Mouse (Mus musculus): ENCODE results near the gene Spred1.
A peak's percentile ranks its signal among the peaks of the same experiment; 100 is the strongest.

The Spred1 gene

GRCm38 (mm10) chr2:117121212-117121983 is at the start of gene Spred1:
Spred1 (plus strand) TSS chr2:117121374.
- peak; percentile 76 for DNase-seq (ENCODE audit: extremely low spot score, low spot score)

GRCm38 (mm10) chr2:117071596-117071995 is 49.6 kb upstream of the Spred1 start:
- DNase-seq (ENCODE audit: extremely low spot score, low spot score) = no peak

GRCm38 (mm10) chr2:117078711-117079110 is 42.5 kb upstream of the Spred1 start:
- no peak for DNase-seq (ENCODE audit: extremely low spot score, low spot score)

- no peak for DNase-seq (ENCODE audit: extremely low spot score, low spot score)
Observed at GRCm38 (mm10) chr2:117079621-117080020, 41.6 kb upstream of the Spred1 start.

GRCm38 (mm10) chr2:117086002-117086765 is 35.0 kb upstream of the Spred1 start:
- no peak for DNase-seq (ENCODE audit: extremely low spot score, low spot score)

GRCm38 (mm10) chr2:117086766-117087457 is 34.3 kb upstream of the Spred1 start:
- DNase-seq (ENCODE audit: extremely low spot score, low spot score) = no peak

GRCm38 (mm10) chr2:117087458-117087820 is 33.7 kb upstream of the Spred1 start:
- DNase-seq (ENCODE audit: extremely low spot score, low spot score) = no peak

GRCm38 (mm10) chr2:117089482-117089881 is 31.7 kb upstream of the Spred1 start:
- no peak for DNase-seq (ENCODE audit: extremely low spot score, low spot score)

GRCm38 (mm10) chr2:117090061-117090460 is 31.1 kb upstream of the Spred1 start:
- DNase-seq (ENCODE audit: extremely low spot score, low spot score) = no peak

- DNase-seq (ENCODE audit: extremely low spot score, low spot score) = no peak
Observed at GRCm38 (mm10) chr2:117092946-117093401, 28.2 kb upstream of the Spred1 start.

GRCm38 (mm10) chr2:117095491-117095890 is 25.7 kb upstream of the Spred1 start:
- DNase-seq (ENCODE audit: extremely low spot score, low spot score) = no peak

GRCm38 (mm10) chr2:117097305-117097704 is 23.9 kb upstream of the Spred1 start:
- no peak for DNase-seq (ENCODE audit: extremely low spot score, low spot score)

GRCm38 (mm10) chr2:117099316-117099715 is 21.9 kb upstream of the Spred1 start:
- no peak for DNase-seq (ENCODE audit: extremely low spot score, low spot score)

GRCm38 (mm10) chr2:117103461-117103860 is 17.7 kb upstream of the Spred1 start:
- no peak for DNase-seq (ENCODE audit: extremely low spot score, low spot score)

GRCm38 (mm10) chr2:117105407-117105806 is 15.8 kb upstream of the Spred1 start:
- no peak for DNase-seq (ENCODE audit: extremely low spot score, low spot score)

GRCm38 (mm10) chr2:117108059-117108458 is 13.1 kb upstream of the Spred1 start:
- DNase-seq (ENCODE audit: extremely low spot score, low spot score) = no peak

GRCm38 (mm10) chr2:117109296-117109695 is 11.9 kb upstream of the Spred1 start:
- no peak for DNase-seq (ENCODE audit: extremely low spot score, low spot score)

GRCm38 (mm10) chr2:117110355-117110866 is 10.8 kb upstream of the Spred1 start:
- no peak for DNase-seq (ENCODE audit: extremely low spot score, low spot score)

- no peak for DNase-seq (ENCODE audit: extremely low spot score, low spot score)
Observed at GRCm38 (mm10) chr2:117113262-117113661, 7.9 kb upstream of the Spred1 start.

GRCm38 (mm10) chr2:117113762-117114161 is 7.4 kb upstream of the Spred1 start:
- DNase-seq (ENCODE audit: extremely low spot score, low spot score) = no peak

- no peak for DNase-seq (ENCODE audit: extremely low spot score, low spot score)
Observed at GRCm38 (mm10) chr2:117118516-117118915, 2.7 kb upstream of the Spred1 start.
